Mouse (Mus musculus) lung, postnatal 14 days (tissue): ENCODE measurements around the gene Phkg2.
A peak's percentile ranks its signal among the peaks of the same experiment; 100 is the strongest.

ENCODE experiments used
- DNase-seq: peaks from one replicate; pipeline ENCODE4 v3.0.0; 2021

Gene Phkg2

DNA sequence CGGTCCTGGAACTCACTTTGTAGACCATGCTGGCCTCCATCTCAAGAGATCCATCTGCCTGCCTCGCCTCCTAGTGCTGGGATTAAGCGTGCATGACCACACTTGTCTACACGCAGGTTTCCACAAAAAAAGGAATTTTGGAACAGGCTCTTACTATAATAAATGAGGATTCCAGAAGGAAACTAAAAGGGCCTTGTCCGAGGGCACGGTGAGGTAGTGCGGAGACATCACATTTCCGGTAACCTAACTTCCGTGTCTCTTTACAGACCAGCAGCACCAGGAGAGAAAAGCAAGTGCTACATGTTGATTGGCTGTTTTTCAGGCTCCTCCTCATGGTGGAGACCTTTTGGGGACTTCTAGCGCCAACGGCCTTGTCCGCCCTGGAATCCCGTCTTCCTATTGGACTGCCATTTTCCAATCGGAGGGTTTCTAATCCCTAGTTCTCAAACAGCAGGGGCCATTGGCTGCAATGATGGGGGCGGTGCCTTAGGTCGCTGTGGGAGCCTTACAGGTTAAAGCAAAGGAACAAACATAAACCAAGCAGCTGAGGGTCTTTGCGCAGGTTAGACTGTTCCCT is at the start of gene Phkg2:
Gene Phkg2 (plus strand): TSS at position 446 of the 577 bp plus-strand sequence.
- DNase-seq = peak; percentile 89

DNA sequence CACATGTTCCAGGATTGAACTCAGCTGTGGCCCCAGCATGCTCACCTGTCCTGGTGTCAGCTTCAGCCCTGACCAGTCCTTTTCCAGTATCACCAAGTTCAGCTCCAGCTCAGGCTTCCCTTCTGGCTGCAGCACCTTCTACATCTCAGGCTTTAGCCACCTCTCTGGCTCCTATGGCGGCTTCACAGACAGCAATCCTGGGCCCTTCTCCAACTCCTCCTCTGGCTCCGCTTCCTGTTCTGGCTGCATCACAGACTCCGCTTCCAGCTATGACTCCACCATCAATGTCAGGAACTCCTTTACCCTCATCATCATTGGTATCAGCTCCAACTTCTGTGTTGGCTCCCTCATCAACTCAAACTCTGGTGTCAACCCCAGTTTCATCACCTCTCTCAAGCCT is 31.5 kb upstream of the Phkg2 start:
- DNase-seq = no peak

DNA sequence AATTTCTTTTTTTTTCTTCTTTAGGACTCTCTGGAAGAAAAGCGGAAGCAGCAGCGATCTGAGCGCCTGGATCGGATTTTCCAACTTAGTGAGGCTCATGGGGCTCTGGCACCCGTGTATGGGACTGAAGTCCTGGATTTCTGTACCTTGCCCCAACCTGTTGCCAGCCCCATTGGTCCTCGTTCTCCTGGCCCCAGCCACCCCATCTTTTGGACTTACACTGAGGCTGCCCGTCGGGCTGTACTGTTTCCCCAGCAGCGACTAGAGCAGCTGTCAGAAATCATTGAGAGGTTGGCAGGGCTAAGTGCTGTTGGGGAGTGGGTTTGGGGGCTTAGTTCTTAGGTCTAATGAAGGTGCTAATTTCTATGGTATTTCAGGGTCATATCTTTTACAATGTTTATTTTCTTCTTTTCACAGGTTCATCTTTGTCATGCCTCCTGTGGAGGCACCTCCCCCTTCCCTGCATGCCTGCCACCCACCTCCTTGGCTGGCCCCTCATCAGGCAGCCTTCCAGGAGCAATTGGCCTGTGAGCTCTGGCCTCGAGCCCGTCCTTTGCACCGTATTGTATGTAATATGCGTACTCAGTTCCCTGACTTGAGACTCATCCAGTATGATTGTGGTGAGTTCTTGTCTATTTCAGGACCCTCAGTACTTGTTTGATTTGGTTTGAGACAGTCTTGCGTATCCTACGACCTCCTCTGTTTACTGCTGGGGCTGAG is 23.9 kb upstream of the Phkg2 start:
- no peak for DNase-seq

DNA sequence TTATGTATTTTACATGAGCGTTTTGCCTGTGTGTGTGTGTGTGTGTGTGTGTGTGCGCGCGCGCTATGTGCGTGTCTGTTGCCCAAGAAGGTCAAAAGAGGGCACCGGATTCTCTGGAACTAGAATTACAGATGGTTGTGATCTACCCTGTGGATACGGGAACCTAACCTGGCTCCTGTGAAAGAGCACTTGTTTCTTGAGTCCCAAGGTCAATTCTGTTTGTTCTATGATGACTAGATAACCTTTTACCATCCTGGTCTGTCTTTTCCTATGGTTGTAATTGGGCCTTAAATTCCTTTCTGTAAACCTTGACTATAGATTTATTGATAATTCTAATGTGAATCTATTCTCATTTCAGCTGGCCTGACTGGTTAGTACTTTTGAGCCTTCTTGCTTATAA is 21.6 kb upstream of the Phkg2 start:
- no peak for DNase-seq

DNA sequence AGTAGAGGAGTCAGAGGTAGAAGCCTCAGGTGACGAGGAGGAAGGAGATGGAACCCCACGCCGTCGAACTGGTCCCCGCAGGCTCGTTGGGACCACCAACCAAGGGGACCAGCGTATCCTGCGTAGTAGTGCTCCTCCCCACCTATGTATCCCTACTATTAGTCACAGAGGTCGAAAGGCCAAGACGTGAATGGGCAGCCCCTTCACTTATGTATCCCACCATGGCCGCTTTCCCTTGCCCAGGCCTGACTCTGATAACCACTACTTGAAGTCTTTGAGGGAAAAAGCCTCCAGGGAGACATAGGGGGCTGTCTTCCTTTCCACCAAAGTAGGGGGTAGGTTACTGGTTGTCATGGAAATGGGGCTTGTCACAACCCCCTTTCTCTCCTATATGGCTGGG is 12.6 kb upstream of the Phkg2 start:
- no peak for DNase-seq

DNA sequence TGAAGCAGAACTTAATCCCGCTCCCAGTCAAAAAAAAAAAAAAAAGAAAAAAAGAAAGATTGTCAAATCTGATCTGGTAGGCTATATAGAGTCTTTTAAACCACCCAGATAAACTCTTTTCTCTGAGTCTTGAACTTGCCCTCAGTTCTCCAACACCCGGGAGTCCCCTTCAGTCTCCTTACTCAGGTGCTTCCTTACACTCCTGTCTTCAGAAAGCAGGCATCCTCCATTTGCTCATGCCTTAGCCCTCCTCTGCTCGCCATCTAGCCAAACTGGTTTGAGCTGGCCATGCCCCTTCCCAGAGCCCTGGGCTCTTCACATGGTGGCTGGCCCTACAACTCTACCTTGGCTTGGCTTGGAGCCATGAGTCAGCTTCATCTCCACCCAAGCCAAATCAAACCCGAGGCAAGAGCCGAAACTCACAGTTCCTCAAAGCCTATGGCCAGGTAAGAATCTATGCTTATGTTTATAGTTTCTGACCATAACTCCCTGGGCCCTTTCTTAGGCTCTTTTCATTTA is 11.7 kb upstream of the Phkg2 start, which contains the start of gene Tmem265:
Gene Tmem265 (plus strand): TSS at position 51 of the 519 bp plus-strand sequence.
- DNase-seq = peak; percentile 14

DNA sequence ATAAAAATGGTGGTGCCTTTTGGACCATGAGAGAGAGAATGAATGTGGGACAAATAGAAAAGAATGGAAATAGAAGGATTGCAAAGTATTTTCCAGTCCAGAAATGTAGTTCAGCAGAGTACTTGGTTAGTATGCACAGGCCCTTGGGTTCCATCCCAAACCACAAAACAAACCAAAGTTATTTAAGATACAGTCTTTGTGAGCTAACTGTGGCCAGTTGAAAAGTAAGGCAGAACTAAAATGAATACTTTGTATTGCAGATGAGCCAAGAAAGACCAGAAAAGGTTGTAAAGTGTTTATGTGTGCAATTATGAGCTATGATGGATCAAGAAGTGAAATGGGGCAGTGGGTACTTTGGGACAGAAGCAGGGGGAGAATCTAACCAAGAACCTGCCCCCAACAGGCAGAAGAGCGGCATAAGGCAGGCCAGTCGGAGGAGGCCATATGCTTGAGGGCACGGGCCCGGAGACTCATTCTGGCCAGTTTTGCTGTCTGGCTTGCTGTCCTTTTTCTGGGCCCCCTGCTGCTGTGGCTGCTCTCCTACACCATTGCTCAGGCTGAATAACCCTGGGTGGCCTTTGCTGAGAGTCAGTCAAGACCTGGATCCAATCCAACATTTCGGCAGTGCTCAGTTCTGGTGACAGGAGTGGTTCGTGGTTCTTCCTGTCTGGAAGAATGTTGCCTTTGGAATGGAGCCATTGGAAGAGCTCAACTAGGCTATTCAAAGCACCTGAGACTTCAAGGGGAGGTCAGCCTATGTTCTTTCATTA is 8.6 kb upstream of the Phkg2 start:
- peak; percentile 16 for DNase-seq

DNA sequence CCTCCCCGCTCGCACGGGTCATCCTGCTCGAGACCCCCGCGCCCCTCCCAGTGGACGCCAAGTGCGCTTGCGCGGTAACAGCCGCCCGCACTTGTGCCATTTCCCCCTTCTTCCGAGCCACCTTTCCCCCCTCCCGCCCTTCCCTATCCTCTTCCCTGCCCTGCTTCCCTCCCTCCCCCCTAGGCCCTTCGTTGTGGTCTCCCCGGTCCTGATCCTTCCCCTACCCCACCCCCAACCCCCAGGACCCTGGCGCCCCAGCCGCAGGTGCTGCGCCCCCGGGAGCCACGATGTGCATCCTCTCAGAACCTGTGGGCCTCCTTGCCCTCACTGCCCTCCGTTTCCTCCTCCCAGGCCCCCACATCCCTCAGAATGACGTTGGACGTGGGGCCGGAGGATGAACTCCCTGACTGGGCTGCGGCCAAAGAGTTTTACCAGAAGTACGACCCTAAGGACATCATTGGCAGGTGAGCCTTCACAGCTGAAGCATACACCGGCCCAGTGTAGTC is 416 bp downstream of the Phkg2 start:
- no peak for DNase-seq

DNA sequence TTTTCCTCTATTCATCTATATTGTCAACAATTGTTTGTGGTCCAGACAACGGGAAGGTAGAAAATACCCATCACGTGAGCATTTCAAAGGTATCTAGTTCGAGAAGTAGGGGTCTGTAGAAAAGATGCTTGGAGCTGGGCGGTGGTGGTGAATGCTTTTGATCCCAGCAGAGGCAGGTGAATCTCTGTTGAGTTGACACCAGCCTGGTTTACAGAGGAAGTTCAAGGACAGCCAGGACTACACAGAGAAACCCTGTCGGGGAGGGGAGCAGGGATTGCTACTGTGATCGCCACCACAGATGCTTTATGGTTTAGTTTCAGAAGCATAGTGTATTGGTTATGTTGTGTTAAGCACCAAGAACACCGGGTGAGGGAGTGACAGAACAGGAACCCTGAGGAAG is 975 bp downstream of the Phkg2 start:
- no peak for DNase-seq

DNA sequence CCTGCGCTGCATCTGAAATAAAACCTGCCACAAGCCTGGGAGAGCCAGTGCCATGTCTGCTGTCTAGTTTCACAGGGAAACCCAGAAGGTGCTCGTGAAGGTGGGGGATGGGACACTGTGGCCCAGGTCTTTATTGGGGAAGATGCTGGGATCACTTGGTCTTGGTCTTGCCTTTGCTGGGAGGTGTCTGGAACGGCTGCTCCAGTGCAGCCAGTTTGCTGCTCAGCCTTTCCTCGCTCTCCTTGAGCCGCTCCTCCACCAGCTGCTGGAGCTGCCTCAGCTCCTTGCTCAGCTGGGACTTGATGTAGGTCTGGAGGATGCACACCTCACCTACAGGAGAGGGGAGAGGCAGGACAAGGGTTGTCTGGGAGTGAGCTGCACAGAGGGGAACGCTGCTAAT is 10.1 kb downstream of the Phkg2 start:
- DNase-seq = no peak

DNA sequence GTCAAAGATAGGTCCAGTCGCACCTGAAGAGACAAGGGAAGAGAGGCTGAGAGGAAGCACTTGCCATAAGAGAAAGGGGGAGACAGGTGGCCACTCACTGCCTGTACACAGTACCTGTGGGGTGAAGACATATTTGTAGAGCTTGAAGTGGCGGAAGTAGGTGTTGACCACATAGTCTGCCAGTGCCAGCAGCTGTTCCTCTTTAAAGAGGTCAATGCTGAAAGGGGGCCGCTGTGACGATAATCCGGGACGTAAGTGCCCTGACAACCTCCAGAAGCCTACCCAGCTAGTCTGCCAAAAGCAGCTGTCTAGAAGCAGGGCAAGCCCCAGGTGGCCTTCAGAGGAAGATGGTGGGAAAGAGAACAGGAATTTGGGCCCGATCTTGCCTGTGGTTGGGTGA is 11.9 kb downstream of the Phkg2 start:
- peak; percentile 14 for DNase-seq

DNA sequence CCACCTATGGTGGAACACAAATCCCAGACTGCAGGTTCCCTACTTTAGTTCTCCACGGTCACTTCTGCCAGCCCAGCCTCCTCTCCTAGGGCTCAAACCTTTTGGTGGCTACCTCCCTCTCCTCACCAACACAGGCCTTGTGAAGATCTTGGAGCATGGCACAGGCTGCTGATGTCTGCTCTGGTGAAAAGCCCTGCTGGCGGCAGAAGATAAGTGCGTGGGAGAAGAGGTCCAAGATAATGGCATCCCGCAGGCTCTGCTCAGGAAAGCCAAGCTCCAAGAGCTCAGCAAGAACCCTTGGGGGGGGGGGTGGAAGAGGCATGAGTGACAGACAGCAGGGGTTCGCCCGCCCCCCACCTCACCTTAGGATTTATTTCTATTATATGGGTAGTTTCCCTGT is 13.0 kb downstream of the Phkg2 start:
- DNase-seq = no peak

DNA sequence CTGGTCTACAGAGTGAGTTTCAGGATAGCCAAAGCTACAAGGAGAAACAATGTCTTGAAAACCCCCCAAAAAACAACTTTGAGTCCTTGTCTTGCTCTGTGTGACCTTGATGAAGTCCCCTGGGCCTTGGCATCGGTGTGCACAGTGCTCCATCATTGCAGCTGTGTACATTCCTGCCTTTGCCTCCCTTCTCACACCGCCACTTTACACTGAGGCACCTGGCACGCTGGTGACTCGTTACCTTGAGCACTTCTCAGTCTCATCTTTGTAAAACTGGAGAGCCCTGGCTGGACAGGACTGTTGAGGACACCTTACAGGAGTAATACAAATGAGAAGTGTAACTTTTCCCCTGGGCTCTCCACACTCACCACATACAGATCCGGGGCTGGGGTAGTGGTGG is 14.1 kb downstream of the Phkg2 start:
- DNase-seq = no peak

DNA sequence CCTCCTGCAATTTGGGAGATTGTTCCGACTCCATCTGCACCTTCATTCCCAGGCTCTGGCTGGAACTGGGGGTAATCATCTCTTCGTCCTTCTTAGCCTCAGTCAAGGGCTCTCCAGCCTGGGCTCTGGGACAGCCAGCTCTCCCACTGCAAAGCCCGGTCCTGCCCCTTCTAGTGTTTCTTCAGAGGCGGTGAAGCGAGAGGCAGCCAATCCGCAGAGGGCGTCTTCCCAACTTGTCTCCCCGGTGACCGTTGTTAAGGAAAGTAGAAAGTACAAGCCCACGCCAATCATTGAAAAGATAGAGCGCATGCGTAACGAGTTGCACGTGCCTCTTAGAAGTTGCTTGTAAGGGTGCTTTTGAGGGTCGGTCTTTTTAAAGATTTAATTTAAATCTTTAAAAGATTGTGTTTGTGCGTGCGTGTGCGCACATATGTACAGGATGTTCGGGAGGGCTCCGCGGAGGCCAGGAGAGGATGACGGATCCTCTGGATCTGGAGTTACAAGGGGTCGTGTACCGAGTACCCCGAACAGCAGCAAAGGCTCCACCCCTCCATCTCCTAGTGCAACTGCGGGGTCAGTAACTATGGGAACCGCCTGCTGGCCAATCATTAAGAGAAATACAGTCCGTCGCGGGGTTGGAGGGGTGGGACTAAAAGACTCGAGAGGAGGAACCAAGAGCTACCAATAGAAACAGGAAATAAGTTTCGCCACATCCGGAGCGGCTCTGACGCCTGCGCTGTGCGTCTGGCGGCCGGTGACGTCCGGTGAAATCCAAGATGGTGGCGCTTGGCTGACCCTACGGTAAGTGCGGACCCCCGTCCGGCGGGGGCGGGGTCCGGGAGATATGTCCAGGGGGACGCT is 15.1 kb downstream of the Phkg2 start, which contains the start of the genes Ccdc189 and Rnf40:
Gene Ccdc189 (minus strand): TSS at position 585 of the 861 bp plus-strand sequence.
Gene Rnf40 (plus strand): TSS at position 757 of the 861 bp plus-strand sequence.
- DNase-seq = peak; percentile 92

DNA sequence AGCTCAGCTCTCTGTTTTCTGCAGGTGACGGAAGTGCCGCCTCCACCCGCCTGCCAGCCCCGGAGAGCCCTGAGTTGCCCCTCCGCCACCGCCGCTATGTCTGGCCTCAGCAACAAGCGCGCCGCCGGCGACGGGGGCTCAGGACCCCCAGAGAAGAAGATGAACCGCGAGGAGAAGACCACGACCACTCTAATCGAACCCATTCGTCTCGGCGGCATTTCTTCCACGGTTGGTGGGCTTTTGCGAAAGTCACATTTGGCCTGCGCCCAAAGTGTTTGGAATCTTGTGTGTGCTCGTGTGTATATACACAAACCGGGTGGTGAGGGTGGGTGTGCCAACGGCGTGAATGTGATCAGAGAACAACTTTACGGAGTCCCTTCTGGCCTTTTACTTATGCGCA is 15.8 kb downstream of the Phkg2 start:
- DNase-seq = no peak

DNA sequence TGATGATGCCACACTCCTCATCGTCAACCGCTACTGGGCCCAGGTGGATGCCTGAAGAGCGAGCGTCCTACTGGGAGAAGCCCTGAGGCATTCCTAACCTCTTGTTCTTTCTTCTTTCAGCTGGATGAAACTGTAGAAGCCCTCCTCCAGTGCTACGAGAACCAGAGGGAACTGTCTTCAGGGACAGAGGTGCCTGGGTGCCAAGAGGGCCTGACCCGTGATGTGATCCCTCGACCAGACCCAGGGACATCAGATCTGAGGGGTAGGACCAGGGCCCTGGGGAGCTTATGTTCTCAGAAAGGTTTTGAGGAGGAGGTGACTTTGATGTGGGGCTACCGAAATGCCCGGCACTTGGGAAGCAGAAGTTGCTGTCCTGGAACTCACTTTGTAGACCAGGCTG is 16.5 kb downstream of the Phkg2 start:
- DNase-seq = no peak

DNA sequence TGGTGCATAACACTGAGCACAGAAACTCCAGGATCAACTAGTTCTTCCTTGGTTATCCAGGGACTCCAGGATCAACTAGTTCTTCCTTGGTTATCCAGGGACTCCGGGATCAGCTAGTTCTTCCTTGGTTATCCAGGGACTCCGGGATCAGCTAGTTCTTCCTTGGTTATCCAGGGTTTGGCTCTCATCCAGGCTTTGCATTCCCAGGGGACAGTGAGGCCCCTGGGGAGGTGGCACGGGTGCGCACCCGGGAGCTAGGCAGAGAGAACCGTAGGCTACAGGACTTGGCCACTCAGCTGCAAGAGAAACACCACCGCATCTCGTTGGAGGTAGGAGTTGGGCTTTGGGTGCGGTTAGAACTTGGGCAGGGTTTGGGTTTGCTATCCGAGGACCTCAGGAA is 18.0 kb downstream of the Phkg2 start:
- no peak for DNase-seq

DNA sequence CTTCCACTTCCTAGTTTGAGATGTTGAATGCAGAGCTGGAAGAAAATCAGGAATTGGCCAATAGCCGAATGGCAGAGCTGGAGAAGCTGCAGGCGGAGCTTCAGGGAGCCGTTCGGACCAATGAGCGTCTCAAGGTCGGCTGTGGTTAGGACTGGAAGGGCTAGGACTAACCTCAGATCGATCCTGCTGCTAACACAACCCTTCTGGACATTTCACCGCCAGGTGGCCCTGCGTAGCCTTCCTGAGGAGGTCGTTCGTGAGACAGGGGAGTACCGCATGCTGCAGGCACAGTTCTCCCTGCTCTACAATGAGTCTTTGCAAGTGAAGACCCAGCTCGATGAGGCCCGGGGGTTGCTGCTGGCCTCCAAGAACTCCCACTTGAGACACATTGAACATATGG is 19.4 kb downstream of the Phkg2 start:
- no peak for DNase-seq

DNA sequence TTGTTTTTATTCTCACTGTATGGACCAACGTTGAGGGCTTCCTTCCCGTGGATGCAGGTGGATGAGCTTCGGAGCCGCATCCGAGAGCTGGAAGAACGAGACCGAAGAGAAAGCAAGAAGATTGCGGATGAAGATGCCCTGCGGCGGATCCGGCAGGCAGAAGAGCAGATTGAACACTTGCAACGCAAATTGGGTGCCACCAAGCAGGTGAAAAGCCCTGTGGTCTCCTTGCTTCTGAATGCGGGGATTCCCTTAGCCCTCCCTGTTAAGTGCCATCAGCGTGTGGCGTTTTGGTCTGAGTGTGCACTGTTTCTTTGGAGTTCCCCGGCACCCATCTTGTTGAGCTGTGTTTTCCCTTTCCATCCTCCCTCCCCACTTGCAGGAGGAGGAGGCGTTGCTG is 23.6 kb downstream of the Phkg2 start:
- no peak for DNase-seq

DNA sequence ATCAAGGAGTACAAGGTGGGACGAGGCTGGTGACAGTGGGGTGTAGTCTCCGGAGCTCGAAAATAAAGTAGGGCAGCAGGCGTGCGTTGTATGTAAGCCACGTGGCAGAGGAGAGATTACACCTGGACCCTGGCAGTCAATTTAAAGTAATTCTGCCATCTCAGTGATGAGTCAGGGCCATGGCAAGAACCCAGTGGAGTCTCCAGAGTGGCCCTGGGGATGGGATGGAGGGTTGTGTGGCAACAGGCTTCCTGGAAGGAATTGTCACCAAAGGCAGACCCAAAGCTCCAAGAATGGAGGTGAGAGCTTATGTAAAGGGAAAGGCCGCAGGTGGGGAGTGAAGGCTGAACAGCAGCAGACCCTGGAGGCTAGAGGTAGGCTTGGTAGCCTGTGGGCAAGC is 27.5 kb downstream of the Phkg2 start:
- DNase-seq = no peak

DNA sequence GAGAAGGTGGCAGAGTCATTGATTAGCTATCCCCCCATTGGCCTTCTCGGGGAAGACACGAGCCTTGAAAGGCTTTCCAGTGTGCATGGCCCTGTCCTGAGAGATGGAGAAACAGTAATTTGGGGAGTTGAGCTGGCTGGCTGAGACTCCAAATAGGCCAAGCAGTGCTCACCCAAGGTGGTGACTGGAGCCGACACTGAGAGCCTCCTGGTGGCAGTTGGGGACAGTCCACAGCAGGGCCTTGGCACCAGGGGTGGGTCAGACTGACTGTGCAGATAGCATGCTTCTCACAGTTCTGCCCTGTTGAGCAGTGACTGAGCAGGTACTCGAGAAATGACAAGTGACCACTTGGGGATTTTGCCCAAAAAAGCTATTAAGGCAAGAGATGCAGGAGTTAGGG is 28.6 kb downstream of the Phkg2 start:
- no peak for DNase-seq

DNA sequence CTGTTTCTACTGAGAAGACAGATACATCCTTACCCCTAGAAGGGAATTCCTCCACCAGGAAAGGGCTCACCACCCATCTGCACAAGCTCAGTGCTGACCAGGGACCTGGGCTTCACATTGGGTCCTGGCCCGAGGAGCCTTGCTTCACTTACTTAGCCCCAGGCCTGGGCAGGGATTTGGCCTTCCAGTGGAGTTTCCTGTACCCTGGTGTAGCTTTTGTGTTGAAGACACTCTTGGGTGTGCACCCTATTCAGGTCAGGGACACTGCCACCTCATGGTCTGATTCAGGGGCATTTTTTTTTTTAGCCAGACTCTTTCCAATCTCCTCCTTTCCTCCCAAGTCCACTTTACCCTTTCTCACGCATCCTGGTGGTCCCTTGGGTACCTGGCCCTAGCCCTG is 29.8 kb downstream of the Phkg2 start:
- no peak for DNase-seq

DNA sequence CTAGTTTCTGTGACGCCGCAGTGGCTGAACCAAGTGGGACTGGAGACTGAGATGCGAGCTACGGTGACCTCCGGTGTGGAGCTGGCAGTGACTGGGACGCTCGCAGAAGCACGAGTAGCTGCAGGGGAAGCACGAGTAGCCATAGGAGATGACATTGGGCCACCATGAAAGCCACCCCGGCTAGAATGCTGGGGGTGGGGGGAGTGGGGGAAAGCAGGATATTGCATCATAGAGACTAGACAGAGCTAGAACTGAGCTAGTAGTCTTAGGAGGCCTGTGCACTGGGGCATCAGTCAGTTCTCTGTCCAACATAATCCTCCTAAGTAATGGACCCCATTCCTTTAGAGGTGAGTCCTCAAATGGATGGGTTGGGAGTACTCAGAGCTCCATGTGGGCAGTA is 31.1 kb downstream of the Phkg2 start:
- no peak for DNase-seq
